Mouse (Mus musculus) E14TG2a.4 (cell line): Measurements from ENCODE around the gene Il2ra.
"Not testable (repeated sequence)": the region's sequence is repeated elsewhere in the genome, so short reads cannot be mapped to it uniquely, and the experiment has no call there.

Source experiments
- H3K27me3 ChIP-seq: 2 replicates; pipeline ENCODE4 v1.6.1; 2014; ENCODE audit warnings: low read length, control low read depth; ENCODE audit not compliant: insufficient read depth
- H3K36me3 ChIP-seq: 2 replicates; pipeline ENCODE4 v1.6.1; 2014; ENCODE audit warnings: low read length, control low read depth; ENCODE audit not compliant: insufficient read depth
- H3K4me1 ChIP-seq: replicated peaks from 2 replicates; pipeline ENCODE4 v1.6.1; 2014; ENCODE audit warnings: low read depth, low read length, control low read depth
- H3K4me3 ChIP-seq: replicated peaks from 2 replicates; pipeline ENCODE4 v1.5.1; 2014; ENCODE audit warnings: mild to moderate bottlenecking, low read length
- H3K9me3 ChIP-seq: 2 replicates; pipeline ENCODE4 v1.6.1; 2014; ENCODE audit warnings: low read length, control low read depth
- CTCF ChIP-seq: conservative IDR thresholded peaks from 2 replicates; pipeline ENCODE4 v1.5.1; 2014; ENCODE audit warnings: low read length
- NANOG ChIP-seq: IDR thresholded peaks from 2 replicates; pipeline ENCODE4 v1.6.1; 2014; ENCODE audit warnings: borderline replicate concordance, low read length, mixed read lengths
- POU5F1 ChIP-seq: IDR thresholded peaks from 2 replicates; pipeline ENCODE4 v1.6.1; 2014; ENCODE audit warnings: low read length, borderline replicate concordance

The Il2ra gene

GRCm38 (mm10) chr2:11642451-11642941, at the start of gene Il2ra:
Il2ra (plus strand) TSS chr2:11642807.
- Histone ChIP-seq H3K9me3 (no peaks in the 10 kb centered on the region), H3K36me3 (no peaks in the 10 kb centered on the region), H3K27me3 (no peaks in the 10 kb centered on the region), H3K4me1 (no peaks in the 10 kb centered on the region), H3K4me3 (no peak within 1 kb of the TSS)
- no peak for TF ChIP-seq CTCF
- TF ChIP-seq NANOG = no peak
- TF ChIP-seq POU5F1 = no peak

- no peaks in the 10 kb centered on the region for H3K9me3 ChIP-seq
- peaks cover 54% of the 10 kb centered on the region for H3K4me1 ChIP-seq
- no peak for TF ChIP-seq NANOG
- no peak for TF ChIP-seq POU5F1
- no peak for TF ChIP-seq CTCF
These were observed 45.9 kb upstream of the Il2ra start for GRCm38 (mm10) chr2:11596690-11597089.

GRCm38 (mm10) chr2:11597906-11598305, 44.7 kb upstream of the Il2ra start:
- Histone ChIP-seq H3K9me3 (no peaks in the 10 kb centered on the region), H3K27me3 (no peaks in the 10 kb centered on the region), H3K4me3 (no peak overlapping the region), H3K36me3 (peaks cover 79% of the 10 kb centered on the region), H3K4me1 (peaks cover 59% of the 10 kb centered on the region)
- TF ChIP-seq NANOG (no peak), POU5F1 (no peak)

More at GRCm38 (mm10) chr2:11596690-11597089, 45.9 kb upstream of the Il2ra start:
- peaks cover 91% of the 10 kb centered on the region for H3K36me3 ChIP-seq
- no peak overlapping the region for H3K4me3 ChIP-seq
- no peaks in the 10 kb centered on the region for H3K27me3 ChIP-seq

- Histone ChIP-seq H3K27me3 (no peaks in the 10 kb centered on the region), H3K4me3 (peak overlapping the region; percentile 96), H3K9me3 (no peaks in the 10 kb centered on the region), H3K4me1 (peaks cover 42% of the 10 kb centered on the region), H3K36me3 (peaks cover 44% of the 10 kb centered on the region)
- no peak for TF ChIP-seq POU5F1
- no peak for TF ChIP-seq NANOG
- no peak for TF ChIP-seq CTCF
These were observed 40.8 kb upstream of the Il2ra start for GRCm38 (mm10) chr2:11601795-11602194.

GRCm38 (mm10) chr2:11602506-11603489, 39.8 kb upstream of the Il2ra start:
- Histone ChIP-seq H3K36me3 (peaks cover 34% of the 10 kb centered on the region), H3K4me3 (peak overlapping the region; percentile 96), H3K9me3 (peaks cover under 1% of the 10 kb centered on the region; the same call in 1 of the 2 replicates), H3K4me1 (peaks cover 36% of the 10 kb centered on the region), H3K27me3 (no peaks in the 10 kb centered on the region)
- TF ChIP-seq NANOG (no peak), POU5F1 (no peak), CTCF (peak; percentile 71)

- Histone ChIP-seq H3K4me1 (peaks cover 31% of the 10 kb centered on the region), H3K27me3 (no peaks in the 10 kb centered on the region), H3K4me3 (peak within 1 kb of the TSS; percentile 96), H3K36me3 (peaks cover 22% of the 10 kb centered on the region), H3K9me3 (peaks cover 6% of the 10 kb centered on the region; the same call in 1 of the 2 replicates)
- TF ChIP-seq POU5F1 (no peak), NANOG (no peak), CTCF (no peak)
These were observed 38.6 kb upstream of the Il2ra start, which contains the start of gene Rbm17 for GRCm38 (mm10) chr2:11604053-11604452. Rbm17 (minus strand) TSS chr2:11604153.

- Histone ChIP-seq H3K9me3 (peaks cover 6% of the 10 kb centered on the region; the same call in 1 of the 2 replicates), H3K27me3 (no peaks in the 10 kb centered on the region), H3K36me3 (peaks cover 13% of the 10 kb centered on the region), H3K4me3 (no peak overlapping the region), H3K4me1 (peaks cover 25% of the 10 kb centered on the region)
- TF ChIP-seq CTCF (no peak), NANOG (no peak), POU5F1 (no peak)
These were observed 37.7 kb upstream of the Il2ra start for GRCm38 (mm10) chr2:11604911-11605310.

- H3K36me3 ChIP-seq, H3K4me1 ChIP-seq, H3K4me3 ChIP-seq, H3K9me3 ChIP-seq, H3K27me3 ChIP-seq: not testable (repeated sequence)
- TF ChIP-seq CTCF = 0 out of 2 replicates have a peak, but pooled peaks have one; percentile 6
These were observed 35.9 kb upstream of the Il2ra start for GRCm38 (mm10) chr2:11606718-11607117.

GRCm38 (mm10) chr2:11612939-11613338, 29.7 kb upstream of the Il2ra start:
- peaks cover 19% of the 10 kb centered on the region for H3K9me3 ChIP-seq
- H3K4me1 ChIP-seq, H3K27me3 ChIP-seq, H3K36me3 ChIP-seq, H3K4me3 ChIP-seq: not testable (repeated sequence)
